Mouse (Mus musculus) spleen, adult 2 months (tissue): ENCODE data around the gene Memo1.

Experiments
- CTCF ChIP-seq: fragments of 200-500 bp; IDR thresholded peaks from 2 replicates; pipeline ENCODE4 v1.5.1; 2011; ENCODE audit warnings: mild to moderate bottlenecking, inconsistent platforms; ENCODE audit not compliant: insufficient read depth, insufficient read length, insufficient replicate concordance; ENCODE audit errors: extremely low read depth
- POLR2A ChIP-seq: fragments of 200-500 bp; IDR thresholded peaks from 2 replicates; pipeline ENCODE4 v1.6.1; 2011; ENCODE audit warnings: low read depth, low read length, inconsistent platforms

DNA sequence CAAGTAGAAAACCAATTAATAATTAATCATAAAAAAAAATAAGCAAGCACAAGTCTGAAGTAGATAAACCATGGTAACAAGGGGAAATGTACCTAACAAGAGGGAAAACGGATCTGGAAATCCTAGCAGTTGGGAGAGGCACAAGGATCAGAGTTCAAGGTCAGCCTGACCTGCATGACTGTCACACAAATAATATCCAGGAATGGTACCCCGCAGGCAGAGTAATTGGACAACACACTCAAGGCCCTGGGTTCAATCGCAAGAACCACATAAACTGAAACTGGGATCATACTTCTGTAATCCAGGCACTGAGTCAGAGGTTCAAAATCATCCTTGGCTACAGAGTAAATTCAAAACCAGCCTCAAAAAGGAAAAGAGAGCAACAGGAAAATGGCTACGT lies 10.3 kb upstream of the Memo1 start:
- TF ChIP-seq CTCF (no peak), POLR2A (no peak)
